Mouse (Mus musculus) embryonic stem cell, embryonic (primary cell): ENCODE measurements around the gene Gpr15.

ENCODE experiments used
- CTCF ChIA-PET, 4 experiments: fragments of 300-600 bp in 2 of 4; fragments of 350-600 bp in 2 of 4; sonication (Branson Sonifier 250); formaldehyde crosslinking; loops; one replicate each; lab custom pipeline; 2022; ENCODE audit warnings: inconsistent platforms in 2 of 4; lab: Charles Lee
- POLR2A ChIA-PET, 4 experiments: fragments of 300-600 bp in 2 of 4; fragments of 350-600 bp in 2 of 4; sonication (Branson Sonifier 250); formaldehyde crosslinking; loops; one replicate each; lab custom pipeline; 2022; ENCODE audit warnings: antibody characterized with exemption in 4 of 4, inconsistent platforms in 1 of 4; lab: Charles Lee

The Gpr15 gene

GRCm38 (mm10) chr16:58718666-58719120 lies at the start of gene Gpr15:
Gene Gpr15 (minus strand): TSS chr16:58719070.
- CTCF ChIA-PET, result no interaction called here

GRCm38 (mm10) chr16:58763076-58763475 lies 44.2 kb upstream of the Gpr15 start, which contains the start of gene Olfr172:
Gene Olfr172 (minus strand): TSS chr16:58763176.
- CTCF ChIA-PET, result no interaction called here
- POLR2A ChIA-PET, result interaction anchor here in 1 of 4 experiments (0.6 kb wide), 1 partner anchor 207 kb away, joined by 3 read pairs; no protein-coding TSS in a partner anchor

More at GRCm38 (mm10) chr16:58718666-58719120, at the start of gene Gpr15:
- POLR2A ChIA-PET, result interaction anchor here in 2 of 4 experiments (0.9 to 1.8 kb wide), 2 partner anchors 9 kb away, joined by 3 to 4 read pairs; partner anchors contain the start of gene Cldnd1 (in 2 of the 2)

GRCm38 (mm10) chr16:58756191-58756590 lies 37.3 kb upstream of the Gpr15 start:
- POLR2A ChIA-PET, result no interaction called here
- CTCF ChIA-PET, result interaction anchor here in 1 of 4 experiments (0.7 kb wide), 1 partner anchor 669 kb away, joined by 3 read pairs; no protein-coding TSS in a partner anchor

- ChIA-PET POLR2A (no interaction called here), CTCF (interaction anchor here in 1 of 4 experiments (0.7 kb wide), 1 partner anchor 514 kb away, joined by 4 read pairs; no protein-coding TSS in a partner anchor)
Observed at GRCm38 (mm10) chr16:58751314-58751713, 32.4 kb upstream of the Gpr15 start.

- ChIA-PET CTCF (no interaction called here), POLR2A (no interaction called here)
Observed at GRCm38 (mm10) chr16:58746715-58747114, 27.8 kb upstream of the Gpr15 start.

- ChIA-PET CTCF (no interaction called here), POLR2A (no interaction called here)
Observed at GRCm38 (mm10) chr16:58740751-58741150, 21.9 kb upstream of the Gpr15 start.

- POLR2A ChIA-PET, result interaction anchor here in 2 of 4 experiments (0.9 to 2.3 kb wide), 3 partner anchors 11 to 69 kb away, joined by 4 to 8 read pairs (median 7); partner anchors contain the start of genes Cldnd1 (in 2 of the 2) and Cpox (in 1 of the 2)
- CTCF ChIA-PET, result interaction anchor here in 1 of 4 experiments (1.8 kb wide), 1 partner anchor 10 kb away, joined by 5 read pairs; no protein-coding TSS in a partner anchor
Observed at GRCm38 (mm10) chr16:58738800-58739199, 19.9 kb upstream of the Gpr15 start.

GRCm38 (mm10) chr16:58738205-58738604 lies 19.3 kb upstream of the Gpr15 start:
- ChIA-PET POLR2A (interaction anchor here in 2 of 4 experiments (0.9 to 2.3 kb wide), 3 partner anchors 10 to 68 kb away, joined by 4 to 8 read pairs (median 7); partner anchors contain the start of genes Cldnd1 (in 2 of the 2) and Cpox (in 1 of the 2)), CTCF (interaction anchor here in 2 of 4 experiments (0.9 to 1.8 kb wide), 2 partner anchors 10 to 104 kb away, joined by 3 to 5 read pairs; no protein-coding TSS in a partner anchor)

- POLR2A ChIA-PET, result interaction anchor here in 3 of 4 experiments (0.7 to 1.7 kb wide), 12 partner anchors 8 to 320 kb away, joined by 3 to 9 read pairs (median 4); partner anchors contain the start of genes Cpox (in 2 of the 3) and Dcbld2 (in 2 of the 3)
Observed at GRCm38 (mm10) chr16:58728176-58728671, 9.4 kb upstream of the Gpr15 start.

GRCm38 (mm10) chr16:58727477-58728131 lies 8.7 kb upstream of the Gpr15 start, which contains the start of gene Cldnd1:
Gene Cldnd1 (plus strand): TSS chr16:58727910.
- CTCF ChIA-PET, result interaction anchor here (0.6 to 1.6 kb wide), 4 partner anchors 11 to 1116 kb away, joined by 3 to 13 read pairs (median 4); partner anchors contain the start of gene Cpox (in 1 of the 4)
- POLR2A ChIA-PET, result interaction anchor here in 3 of 4 experiments (0.7 to 1.7 kb wide), 14 partner anchors 9 to 320 kb away, joined by 3 to 9 read pairs (median 4); partner anchors contain the start of genes Cpox (in 2 of the 3) and Dcbld2 (in 2 of the 3)

More at GRCm38 (mm10) chr16:58728176-58728671, 9.4 kb upstream of the Gpr15 start:
- CTCF ChIA-PET, result interaction anchor here in 3 of 4 experiments (0.8 to 1.6 kb wide), 3 partner anchors 10 to 1117 kb away, joined by 3 to 13 read pairs (median 5); partner anchors contain the start of gene Cpox (in 1 of the 3)

GRCm38 (mm10) chr16:58726680-58727476 lies 8.0 kb upstream of the Gpr15 start:
- CTCF ChIA-PET, result interaction anchor here in 2 of 4 experiments (0.6 to 1.2 kb wide), 2 partner anchors 27 to 57 kb away, joined by 3 read pairs; partner anchors contain the start of gene Cpox (in 1 of the 2)
- POLR2A ChIA-PET, result interaction anchor here in 3 of 4 experiments (0.6 to 1.7 kb wide), 16 partner anchors 9 to 319 kb away, joined by 3 to 9 read pairs (median 4); partner anchors contain the start of genes Cpox (in 2 of the 3) and Dcbld2 (in 2 of the 3)

- POLR2A ChIA-PET, result interaction anchor here in 1 of 4 experiments (0.6 kb wide), 1 partner anchor 52 kb away, joined by 3 read pairs; the partner anchor contains the start of gene Cpox
- CTCF ChIA-PET, result no interaction called here
Observed at GRCm38 (mm10) chr16:58722292-58722691, 3.4 kb upstream of the Gpr15 start.

GRCm38 (mm10) chr16:58715018-58715417 lies 3.9 kb downstream of the Gpr15 start:
- ChIA-PET CTCF (no interaction called here), POLR2A (no interaction called here)

- POLR2A ChIA-PET, result no interaction called here
- CTCF ChIA-PET, result no interaction called here
Observed at GRCm38 (mm10) chr16:58713128-58713527, 5.7 kb downstream of the Gpr15 start.

GRCm38 (mm10) chr16:58712221-58712620 lies 6.6 kb downstream of the Gpr15 start:
- CTCF ChIA-PET, result no interaction called here

GRCm38 (mm10) chr16:58709536-58709935 lies 9.3 kb downstream of the Gpr15 start:
- ChIA-PET CTCF (no interaction called here), POLR2A (no interaction called here)

More at GRCm38 (mm10) chr16:58712221-58712620, 6.6 kb downstream of the Gpr15 start:
- POLR2A ChIA-PET, result no interaction called here

- POLR2A ChIA-PET, result no interaction called here
- CTCF ChIA-PET, result no interaction called here
Observed at GRCm38 (mm10) chr16:58708601-58709475, 10.0 kb downstream of the Gpr15 start.
